Mouse (Mus musculus): ENCODE results near the gene Kctd20.
A peak's percentile ranks its signal among the peaks of the same experiment; 100 is the strongest.

Gene Kctd20

GRCm38 (mm10) chr17:28951831-28952799 is at the start of gene Kctd20:
Kctd20 (plus strand) TSS chr17:28951950.
- peak; percentile 93 for DNase-seq (ENCODE audit: low read depth, low spot score)

GRCm38 (mm10) chr17:28904546-28905376 is 47.0 kb upstream of the Kctd20 start:
- DNase-seq (ENCODE audit: low read depth, low spot score) = peak; percentile 82

GRCm38 (mm10) chr17:28905377-28905916 is 46.3 kb upstream of the Kctd20 start:
- peak; percentile 45 for DNase-seq (ENCODE audit: low read depth, low spot score)

GRCm38 (mm10) chr17:28907959-28908358 is 43.8 kb upstream of the Kctd20 start:
- DNase-seq (ENCODE audit: low read depth, low spot score) = no peak

- DNase-seq (ENCODE audit: low read depth, low spot score) = peak; percentile 88
Observed at GRCm38 (mm10) chr17:28909252-28909941, 42.4 kb upstream of the Kctd20 start.

GRCm38 (mm10) chr17:28910139-28910538 is 41.6 kb upstream of the Kctd20 start:
- peak; percentile 66 for DNase-seq (ENCODE audit: low read depth, low spot score)

GRCm38 (mm10) chr17:28913200-28913599 is 38.5 kb upstream of the Kctd20 start:
- DNase-seq (ENCODE audit: low read depth, low spot score) = no peak

- no peak for DNase-seq (ENCODE audit: low read depth, low spot score)
Observed at GRCm38 (mm10) chr17:28913940-28914339, 37.8 kb upstream of the Kctd20 start.

GRCm38 (mm10) chr17:28915060-28915628 is 36.6 kb upstream of the Kctd20 start, which contains the start of gene 4930539E08Rik:
4930539E08Rik (minus strand) TSS chr17:28915324.
- no peak for DNase-seq (ENCODE audit: low read depth, low spot score)

- no peak for DNase-seq (ENCODE audit: low read depth, low spot score)
Observed at GRCm38 (mm10) chr17:28916520-28916919, 35.2 kb upstream of the Kctd20 start.

GRCm38 (mm10) chr17:28921086-28921485 is 30.7 kb upstream of the Kctd20 start:
- no peak for DNase-seq (ENCODE audit: low read depth, low spot score)

- no peak for DNase-seq (ENCODE audit: low read depth, low spot score)
Observed at GRCm38 (mm10) chr17:28922096-28922495, 29.7 kb upstream of the Kctd20 start.

- peak; percentile 37 for DNase-seq (ENCODE audit: low read depth, low spot score)
Observed at GRCm38 (mm10) chr17:28924957-28925595, 26.7 kb upstream of the Kctd20 start.

GRCm38 (mm10) chr17:28926380-28926779 is 25.4 kb upstream of the Kctd20 start:
- peak; percentile 91 for DNase-seq (ENCODE audit: low read depth, low spot score)

GRCm38 (mm10) chr17:28926866-28927635 is 24.7 kb upstream of the Kctd20 start:
- peak; percentile 94 for DNase-seq (ENCODE audit: low read depth, low spot score)

GRCm38 (mm10) chr17:28928004-28928403 is 23.7 kb upstream of the Kctd20 start:
- DNase-seq (ENCODE audit: low read depth, low spot score) = peak; percentile 38

- no peak for DNase-seq (ENCODE audit: low read depth, low spot score)
Observed at GRCm38 (mm10) chr17:28929369-28929768, 22.4 kb upstream of the Kctd20 start.

- DNase-seq (ENCODE audit: low read depth, low spot score) = peak; percentile 76
Observed at GRCm38 (mm10) chr17:28930392-28931074, 21.2 kb upstream of the Kctd20 start.
